Mouse (Mus musculus) kidney, adult 8-10 months (tissue): ENCODE data around the gene Cdh4.

Experiments used
- DNase-seq, 2 experiments: peaks; one replicate each; pipeline ENCODE4 v3.0.0; 2022

The Cdh4 gene

GRCm38 (mm10) chr2:179746491-179746890, 304.3 kb downstream of the Cdh4 start:
- no peak for DNase-seq

- no peak for DNase-seq
Observed at GRCm38 (mm10) chr2:179749399-179749798, 307.2 kb downstream of the Cdh4 start.

- no peak for DNase-seq
Observed at GRCm38 (mm10) chr2:179753811-179754210, 311.6 kb downstream of the Cdh4 start.

- no peak for DNase-seq
Observed at GRCm38 (mm10) chr2:179754776-179755175, 312.5 kb downstream of the Cdh4 start.

GRCm38 (mm10) chr2:179761718-179762441, 319.6 kb downstream of the Cdh4 start:
- no peak for DNase-seq

GRCm38 (mm10) chr2:179762521-179763305, 320.5 kb downstream of the Cdh4 start:
- no peak for DNase-seq

- no peak for DNase-seq
Observed at GRCm38 (mm10) chr2:179764460-179764859, 322.2 kb downstream of the Cdh4 start.

GRCm38 (mm10) chr2:179766664-179767526, 324.7 kb downstream of the Cdh4 start:
- peak; percentile 19 to 49 for DNase-seq

- DNase-seq: no peak
Observed at GRCm38 (mm10) chr2:179767527-179767849, 325.3 kb downstream of the Cdh4 start.

GRCm38 (mm10) chr2:179769137-179769536, 326.9 kb downstream of the Cdh4 start:
- peak; percentile 7 to 18 for DNase-seq

GRCm38 (mm10) chr2:179769943-179770342, 327.7 kb downstream of the Cdh4 start:
- no peak for DNase-seq

- peak; percentile 54 to 61 for DNase-seq
Observed at GRCm38 (mm10) chr2:179774440-179775110, 332.3 kb downstream of the Cdh4 start.

GRCm38 (mm10) chr2:179775999-179776705, 333.9 kb downstream of the Cdh4 start:
- no peak for DNase-seq

- no peak for DNase-seq
Observed at GRCm38 (mm10) chr2:179779266-179779665, 337.0 kb downstream of the Cdh4 start.

- DNase-seq: no peak
Observed at GRCm38 (mm10) chr2:179780961-179781360, 338.7 kb downstream of the Cdh4 start.

- no peak for DNase-seq
Observed at GRCm38 (mm10) chr2:179787256-179787655, 345.0 kb downstream of the Cdh4 start.

- DNase-seq: no peak
Observed at GRCm38 (mm10) chr2:179787797-179788196, 345.6 kb downstream of the Cdh4 start.

GRCm38 (mm10) chr2:179790684-179791083, 348.5 kb downstream of the Cdh4 start:
- no peak for DNase-seq

- no peak for DNase-seq
Observed at GRCm38 (mm10) chr2:179792426-179793133, 350.3 kb downstream of the Cdh4 start.

- DNase-seq: no peak
Observed at GRCm38 (mm10) chr2:179794354-179794753, 352.1 kb downstream of the Cdh4 start.

- no peak for DNase-seq
Observed at GRCm38 (mm10) chr2:179795452-179795851, 353.2 kb downstream of the Cdh4 start.
